Mouse (Mus musculus): ENCODE measurements at regions not wholly inside any gene's neighbourhood (a gene's known extent, or its start where the extent isn't known, plus 50 kb on each side); places are given as distances from the start of the nearest gene placed in this dataset.

DNA sequence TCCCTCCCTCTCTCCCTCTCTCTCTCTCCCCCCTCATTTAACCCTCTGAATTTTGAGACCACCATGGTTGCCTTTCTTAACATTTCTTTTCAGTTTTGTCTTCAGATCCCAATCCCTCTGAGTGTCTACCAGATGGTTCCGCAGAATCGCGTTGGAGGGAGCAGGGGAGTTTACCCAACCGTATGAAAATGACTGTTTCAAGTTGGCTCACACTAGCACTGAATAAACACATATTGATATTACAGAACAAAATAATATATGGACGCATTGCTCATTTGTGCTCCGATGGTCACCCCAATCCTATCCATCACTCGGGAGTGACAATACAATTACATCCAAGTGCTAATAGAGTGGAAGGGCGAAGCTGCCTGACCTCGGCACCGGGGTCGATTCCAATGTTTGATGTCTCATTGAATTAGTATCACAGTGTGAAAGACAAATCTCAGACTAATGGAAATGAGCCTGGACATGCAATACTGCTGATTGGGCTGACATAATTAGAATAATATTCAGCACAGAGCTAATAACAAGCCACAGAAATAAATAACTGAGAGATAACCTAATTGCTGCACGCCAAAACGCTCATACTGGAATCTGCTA lies 115.3 kb downstream of the Anxa2 start:
- Histone ChIP-seq H3K36me3 (ENCODE audit: control insufficient read depth, insufficient read depth, low read length) (no peaks in the 10 kb centered on the region), H3K4me1 (ENCODE audit: control insufficient read depth, insufficient read depth, low read length) (no peaks in the 10 kb centered on the region), H3K4me2 (ENCODE audit: low read length) (no peak overlapping the region), H3K27me3 (ENCODE audit: control insufficient read depth, insufficient read depth, low read depth, low read length) (no peaks in the 10 kb centered on the region), H3K9me3 (replicated peaks; ENCODE audit: control insufficient read depth, low read length, poor library complexity, severe bottlenecking) (no peaks in the 10 kb centered on the region), H3K27ac (ENCODE audit: low read length) (no peak overlapping the region), H3K9ac (ENCODE audit: low read depth, low read length) (no peak overlapping the region), H3K4me3 (ENCODE audit: low read depth, low read length) (no peak overlapping the region)
- no peak for ATAC-seq
- WGBS = 65% methylated on average over 13 of the region's 13 CpGs

DNA sequence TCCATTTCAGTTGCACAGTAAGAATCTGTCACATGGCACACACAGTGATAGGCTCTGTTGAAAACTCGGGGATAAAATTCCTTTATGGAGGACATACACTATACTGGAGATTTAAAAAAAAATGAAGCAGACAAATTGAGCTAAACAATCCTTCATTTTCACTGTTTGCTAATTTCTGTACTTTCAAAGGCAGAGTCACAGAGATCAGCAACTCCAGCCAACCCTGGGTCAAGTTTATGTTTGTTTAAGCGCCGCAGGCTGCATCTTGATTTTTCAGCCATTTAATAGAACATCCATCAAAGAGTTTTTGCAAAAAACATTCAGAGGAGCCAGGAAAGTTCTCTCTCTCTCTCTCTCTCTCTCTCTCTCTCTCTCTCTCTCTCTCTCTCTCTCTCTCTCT lies 114.8 kb downstream of the Anxa2 start:
- ATAC-seq = no peak
- Histone ChIP-seq H3K4me2 (ENCODE audit: low read length) (no peak overlapping the region), H3K9me3 (replicated peaks; ENCODE audit: control insufficient read depth, low read length, poor library complexity, severe bottlenecking) (no peaks in the 10 kb centered on the region), H3K36me3 (ENCODE audit: control insufficient read depth, insufficient read depth, low read length) (no peaks in the 10 kb centered on the region), H3K4me1 (ENCODE audit: control insufficient read depth, insufficient read depth, low read length) (no peaks in the 10 kb centered on the region), H3K4me3 (ENCODE audit: low read depth, low read length) (no peak overlapping the region), H3K27me3 (ENCODE audit: control insufficient read depth, insufficient read depth, low read depth, low read length) (no peaks in the 10 kb centered on the region), H3K9ac (ENCODE audit: low read depth, low read length) (no peak overlapping the region), H3K27ac (ENCODE audit: low read length) (no peak overlapping the region)
- 79% methylated on average over 3 of the region's 3 CpGs for WGBS

DNA sequence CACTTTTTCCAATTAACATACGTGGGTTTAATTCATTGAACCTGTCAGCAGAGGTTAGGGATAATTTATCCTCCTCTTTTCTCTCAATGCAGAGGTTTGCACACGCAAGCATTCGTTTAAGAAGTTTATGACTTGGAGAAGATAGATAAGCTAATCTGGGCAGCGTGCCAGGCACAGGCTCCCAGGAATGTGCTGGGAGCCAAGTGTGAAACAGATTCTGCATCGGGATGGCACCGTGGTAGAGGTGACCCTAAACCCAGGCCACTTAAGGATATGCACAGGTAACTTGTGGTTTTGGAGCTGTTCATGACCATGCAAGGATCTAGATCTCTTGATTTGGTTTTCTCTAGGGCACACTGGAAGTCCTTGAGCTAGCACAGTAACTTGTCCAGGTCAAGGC lies 113.6 kb downstream of the Anxa2 start:
- 71% methylated on average over 6 of the region's 6 CpGs for WGBS
- Histone ChIP-seq H3K36me3 (ENCODE audit: control insufficient read depth, insufficient read depth, low read length) (no peaks in the 10 kb centered on the region), H3K27ac (ENCODE audit: low read length) (no peak overlapping the region)

DNA sequence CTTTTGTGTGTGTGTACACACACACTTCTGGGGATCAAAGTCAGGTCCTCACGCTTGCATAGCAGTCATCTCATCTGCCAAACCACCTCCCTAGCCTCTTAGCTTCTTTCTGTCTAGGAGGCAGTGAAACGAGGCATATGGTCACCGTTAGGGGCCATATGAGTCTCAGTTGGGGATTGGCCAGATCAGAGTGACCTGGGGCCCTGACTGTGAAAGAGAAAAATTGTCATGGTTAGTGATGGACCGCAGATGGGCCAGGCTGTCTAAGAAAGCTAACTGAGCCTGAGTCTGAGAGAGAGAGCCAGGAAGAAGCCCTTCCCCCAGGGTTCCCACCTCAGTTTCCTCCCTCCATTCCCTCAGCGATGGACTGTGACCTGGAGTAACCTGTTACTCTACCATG lies 89.8 kb downstream of the Anxa2 start:
- H3K27me3 ChIP-seq (ENCODE audit: control insufficient read depth, insufficient read depth, low read depth, low read length) = no peaks in the 10 kb centered on the region
- H3K4me3 ChIP-seq (ENCODE audit: low read depth, low read length) = no peak overlapping the region
- no peak for ATAC-seq
- no peaks in the 10 kb centered on the region for H3K9me3 ChIP-seq (replicated peaks; ENCODE audit: control insufficient read depth, low read length, poor library complexity, severe bottlenecking)
- H3K9ac ChIP-seq (ENCODE audit: low read depth, low read length) = no peak overlapping the region
- no peaks in the 10 kb centered on the region for H3K36me3 ChIP-seq (ENCODE audit: control insufficient read depth, insufficient read depth, low read length)
- 83% methylated on average over 5 of the region's 5 CpGs for WGBS
- H3K4me2 ChIP-seq (ENCODE audit: low read length) = no peak overlapping the region
- H3K4me1 ChIP-seq (ENCODE audit: control insufficient read depth, insufficient read depth, low read length) = peaks cover 5% of the 10 kb centered on the region
- no peak overlapping the region for H3K27ac ChIP-seq (ENCODE audit: low read length)

More for the DNA sequence above, 113.6 kb downstream of the Anxa2 start:
- Histone ChIP-seq H3K4me2 (ENCODE audit: low read length) (no peak overlapping the region), H3K9me3 (replicated peaks; ENCODE audit: control insufficient read depth, low read length, poor library complexity, severe bottlenecking) (no peaks in the 10 kb centered on the region), H3K4me1 (ENCODE audit: control insufficient read depth, insufficient read depth, low read length) (no peaks in the 10 kb centered on the region), H3K4me3 (ENCODE audit: low read depth, low read length) (no peak overlapping the region), H3K27me3 (ENCODE audit: control insufficient read depth, insufficient read depth, low read depth, low read length) (no peaks in the 10 kb centered on the region), H3K9ac (ENCODE audit: low read depth, low read length) (no peak overlapping the region)
- no peak for ATAC-seq

Measured in midbrain, embryonic 16.5 days (tissue).